Mouse (Mus musculus): ENCODE measurements around the gene Cited4.

The Cited4 gene

DNA sequence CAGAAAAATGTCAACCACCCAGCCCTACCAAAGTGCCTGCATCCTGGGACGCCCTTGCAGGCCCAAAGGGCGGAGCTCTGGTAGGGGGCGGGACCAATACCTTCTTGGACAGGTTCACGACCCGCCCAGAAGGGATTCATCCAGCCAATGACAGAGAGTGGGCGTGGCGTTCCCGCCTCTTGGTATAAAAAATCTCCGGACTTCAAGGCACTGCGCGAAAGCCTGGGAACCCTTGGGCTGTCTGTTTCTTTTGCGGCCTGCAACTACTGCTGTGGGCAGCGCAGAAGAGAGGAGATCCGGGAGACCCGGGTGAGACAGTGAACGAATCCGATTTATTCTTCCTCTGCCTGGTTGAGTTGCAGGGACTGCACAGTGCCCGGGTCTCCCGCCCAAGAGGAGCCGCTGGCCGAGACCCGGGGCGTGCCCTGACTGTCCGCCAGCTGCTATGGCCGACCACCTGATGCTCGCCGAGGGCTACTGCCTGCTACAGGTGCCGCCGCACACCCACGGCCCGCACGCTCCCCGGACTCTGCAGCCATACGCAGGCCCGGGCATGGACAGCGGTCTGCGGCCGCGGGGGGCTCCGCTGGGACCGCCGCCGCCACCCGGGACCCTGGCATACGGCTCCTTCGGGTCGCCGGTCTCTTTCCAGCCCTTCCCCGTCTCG, at the start of gene Cited4:
Gene Cited4 (plus strand): TSS at position 215 of the 667 bp plus-strand sequence.
- DNase-seq (ENCODE audit: low spot score): peak; percentile 90

- DNase-seq (ENCODE audit: low spot score): no peak
Measured at GRCm38 (mm10) chr4:120627728-120628127, 38.6 kb upstream of the Cited4 start.

DNA sequence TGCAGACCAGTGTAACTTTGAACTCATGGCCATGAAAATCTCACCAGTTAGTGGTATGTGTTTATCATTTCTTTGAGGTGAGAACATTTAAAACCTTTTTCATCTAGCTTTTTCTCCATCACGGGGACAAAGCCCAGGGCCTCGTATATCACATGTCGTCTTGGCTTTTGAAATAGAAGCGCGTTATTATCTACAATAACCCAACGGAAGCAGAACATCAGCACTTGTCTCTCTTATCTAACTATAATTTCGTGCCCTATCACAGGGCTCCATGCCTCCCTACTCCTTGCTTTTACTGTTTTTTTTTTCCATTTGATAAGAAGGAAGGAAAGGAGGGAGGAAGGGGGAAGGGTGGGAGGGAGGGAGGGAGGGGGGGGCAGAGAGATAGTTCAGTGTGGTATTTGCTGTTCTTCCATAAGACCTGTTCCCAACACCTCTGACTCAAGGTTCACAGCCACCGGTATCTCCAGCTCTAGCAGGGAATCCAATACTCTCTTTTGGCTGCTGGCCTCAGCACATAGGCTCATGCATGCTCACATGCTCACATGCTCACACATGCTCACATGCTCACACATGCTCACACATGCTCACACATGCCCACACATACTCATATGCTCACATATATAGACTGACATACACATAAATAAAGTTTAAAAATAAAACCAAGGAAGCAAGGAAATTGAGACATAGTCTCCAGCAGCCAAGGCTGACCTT, 36.0 kb upstream of the Cited4 start:
- no peak for DNase-seq (ENCODE audit: low spot score)

- no peak for DNase-seq (ENCODE audit: low spot score)
Measured at GRCm38 (mm10) chr4:120631828-120632227, 34.5 kb upstream of the Cited4 start.

- DNase-seq (ENCODE audit: low spot score): no peak
Measured at GRCm38 (mm10) chr4:120635351-120635750, 31.0 kb upstream of the Cited4 start.

DNA sequence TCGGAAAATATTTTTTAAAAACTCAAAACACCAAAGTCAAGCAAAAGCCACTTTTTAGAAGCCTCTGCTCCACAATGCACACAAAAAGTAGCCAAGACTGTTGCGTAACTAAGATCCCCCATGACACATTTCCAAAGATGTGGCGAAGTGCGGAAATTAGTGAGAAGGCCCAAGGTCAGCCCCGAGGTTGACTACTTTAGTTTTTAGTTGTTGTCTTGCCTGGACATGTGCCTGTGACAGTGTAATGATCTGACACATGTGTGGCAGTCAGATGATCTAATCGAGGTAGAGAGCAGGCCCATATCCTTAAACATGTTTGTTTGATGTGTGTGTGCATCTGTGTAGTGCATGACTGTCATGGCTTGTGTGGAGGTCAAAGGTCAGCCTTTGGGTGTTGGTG, 24.4 kb upstream of the Cited4 start:
- DNase-seq (ENCODE audit: low spot score): no peak

- no peak for DNase-seq (ENCODE audit: low spot score)
Measured at GRCm38 (mm10) chr4:120643899-120644298, 22.5 kb upstream of the Cited4 start.

- peak; percentile 31 for DNase-seq (ENCODE audit: low spot score)
Measured at GRCm38 (mm10) chr4:120649369-120650207, 16.8 kb upstream of the Cited4 start.

- DNase-seq (ENCODE audit: low spot score): no peak
Measured at GRCm38 (mm10) chr4:120650208-120650592, 16.2 kb upstream of the Cited4 start.

GRCm38 (mm10) chr4:120655898-120656297, 10.5 kb upstream of the Cited4 start:
- no peak for DNase-seq (ENCODE audit: low spot score)

- DNase-seq (ENCODE audit: low spot score): no peak
Measured at GRCm38 (mm10) chr4:120660485-120660884, 5.9 kb upstream of the Cited4 start.

GRCm38 (mm10) chr4:120664601-120665000, 1.8 kb upstream of the Cited4 start:
- DNase-seq (ENCODE audit: low spot score): no peak

DNA sequence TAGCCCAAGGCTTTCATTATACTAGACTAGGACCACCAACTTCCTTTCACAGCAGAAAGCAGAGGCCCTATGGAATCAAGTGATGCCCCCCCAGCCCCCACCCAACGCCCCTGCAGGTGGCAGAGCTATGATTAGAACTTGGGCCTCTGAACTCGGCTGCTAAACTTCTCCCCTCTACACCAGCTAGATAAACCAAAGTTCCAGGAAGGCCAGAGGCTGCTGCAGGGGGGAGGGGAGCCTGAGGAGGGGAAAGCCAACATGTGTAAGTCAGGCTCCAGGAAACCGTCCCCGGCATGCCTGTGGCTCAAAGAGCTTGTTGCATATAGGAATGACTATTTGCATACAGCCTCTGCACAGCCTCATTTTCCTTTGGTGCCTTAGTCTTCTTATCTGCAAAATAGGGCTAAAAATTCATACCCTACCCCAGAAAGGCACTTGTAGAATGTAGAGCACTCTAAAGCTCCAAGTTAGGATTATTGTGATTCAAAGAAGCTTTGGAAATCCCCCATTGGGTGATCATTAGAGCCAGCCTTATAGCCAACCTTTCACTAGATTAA, 1.1 kb upstream of the Cited4 start:
- no peak for DNase-seq (ENCODE audit: low spot score)

DNA sequence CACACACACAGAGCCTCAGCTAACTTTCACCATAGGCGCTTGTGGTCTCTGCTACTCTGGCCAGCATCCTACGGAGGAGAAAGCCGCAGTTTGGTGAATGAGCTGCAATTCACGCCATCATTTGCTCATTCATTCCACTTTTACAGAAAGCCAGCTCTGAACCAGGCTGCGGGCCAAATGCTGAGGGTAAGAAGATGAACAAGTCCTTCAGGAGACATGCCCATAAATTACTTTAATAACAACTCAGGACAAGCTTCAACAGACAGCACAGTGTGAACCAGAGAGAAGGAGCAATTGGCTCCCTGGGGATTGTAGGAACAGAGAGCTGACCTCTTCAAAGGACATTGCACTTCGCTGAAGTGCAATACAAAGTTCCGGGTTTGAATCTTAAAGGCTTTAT, 590 bp upstream of the Cited4 start:
- DNase-seq (ENCODE audit: low spot score): no peak

DNA sequence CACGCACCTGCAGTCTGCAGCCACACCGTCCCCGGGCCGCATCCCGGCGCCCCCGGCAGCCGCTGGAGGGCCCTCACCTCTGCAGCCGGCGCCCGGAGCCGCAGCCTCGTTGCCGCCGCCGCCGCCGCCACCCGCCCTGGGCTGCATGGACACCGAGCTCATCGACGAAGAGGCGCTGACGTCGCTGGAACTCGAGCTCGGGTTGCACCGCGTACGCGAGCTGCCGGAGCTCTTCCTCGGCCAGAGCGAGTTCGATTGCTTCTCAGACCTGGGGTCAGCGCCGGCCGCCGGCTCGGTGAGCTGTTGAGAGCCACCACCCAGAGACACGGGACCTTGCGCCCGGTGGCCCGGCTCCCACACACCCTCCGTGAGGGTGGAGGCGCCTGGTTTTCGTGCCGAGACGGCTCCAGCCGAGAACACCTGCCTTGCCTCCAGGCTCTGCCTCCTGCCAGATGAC, 701 bp downstream of the Cited4 start:
- peak; percentile 68 for DNase-seq (ENCODE audit: low spot score)

GRCm38 (mm10) chr4:120667555-120667954, 1.2 kb downstream of the Cited4 start:
- DNase-seq (ENCODE audit: low spot score): no peak

GRCm38 (mm10) chr4:120668551-120668950, 2.2 kb downstream of the Cited4 start:
- DNase-seq (ENCODE audit: low spot score): peak; percentile 38

- no peak for DNase-seq (ENCODE audit: low spot score)
Measured at GRCm38 (mm10) chr4:120669585-120669984, 3.2 kb downstream of the Cited4 start.

DNA sequence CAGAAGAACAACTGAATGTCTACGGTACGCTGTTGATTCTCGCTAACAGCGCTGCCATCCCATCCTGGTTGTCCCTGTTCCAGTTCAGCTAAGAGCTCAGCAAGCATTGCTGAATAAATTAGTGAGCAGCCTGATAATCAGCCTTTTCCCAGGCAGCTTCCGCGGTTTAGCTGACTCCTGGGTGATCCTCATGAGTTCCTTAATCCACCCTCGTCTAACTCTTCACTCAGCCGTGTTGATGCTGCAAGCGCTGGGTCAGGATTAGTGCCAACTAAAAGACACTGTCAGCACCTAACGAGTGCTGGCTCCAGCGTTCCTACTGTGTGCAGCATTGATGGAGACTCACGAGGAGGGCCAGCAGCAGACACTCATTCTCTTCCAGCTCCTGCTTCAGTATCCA, 4.7 kb downstream of the Cited4 start:
- DNase-seq (ENCODE audit: low spot score): no peak

DNA sequence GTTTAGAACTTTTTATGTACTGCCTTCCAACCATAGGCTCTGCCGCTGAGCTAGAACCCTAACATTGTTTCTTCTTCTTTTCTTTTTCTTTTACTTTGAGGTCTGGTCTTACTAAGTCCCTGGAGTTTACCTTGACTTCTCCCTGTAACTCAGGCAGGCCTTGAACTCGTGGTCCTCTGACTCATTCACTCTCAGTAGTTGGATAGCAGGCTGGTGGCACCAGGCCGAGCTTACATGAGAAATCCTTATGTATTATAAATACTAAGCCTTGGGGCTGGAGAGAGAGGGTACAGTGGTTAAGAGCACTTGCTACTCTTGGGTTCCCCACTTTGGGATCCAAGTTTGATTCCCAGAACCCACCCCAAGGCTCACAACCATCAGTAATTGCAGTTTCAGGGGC, 7.2 kb downstream of the Cited4 start:
- DNase-seq (ENCODE audit: low spot score): no peak

DNA sequence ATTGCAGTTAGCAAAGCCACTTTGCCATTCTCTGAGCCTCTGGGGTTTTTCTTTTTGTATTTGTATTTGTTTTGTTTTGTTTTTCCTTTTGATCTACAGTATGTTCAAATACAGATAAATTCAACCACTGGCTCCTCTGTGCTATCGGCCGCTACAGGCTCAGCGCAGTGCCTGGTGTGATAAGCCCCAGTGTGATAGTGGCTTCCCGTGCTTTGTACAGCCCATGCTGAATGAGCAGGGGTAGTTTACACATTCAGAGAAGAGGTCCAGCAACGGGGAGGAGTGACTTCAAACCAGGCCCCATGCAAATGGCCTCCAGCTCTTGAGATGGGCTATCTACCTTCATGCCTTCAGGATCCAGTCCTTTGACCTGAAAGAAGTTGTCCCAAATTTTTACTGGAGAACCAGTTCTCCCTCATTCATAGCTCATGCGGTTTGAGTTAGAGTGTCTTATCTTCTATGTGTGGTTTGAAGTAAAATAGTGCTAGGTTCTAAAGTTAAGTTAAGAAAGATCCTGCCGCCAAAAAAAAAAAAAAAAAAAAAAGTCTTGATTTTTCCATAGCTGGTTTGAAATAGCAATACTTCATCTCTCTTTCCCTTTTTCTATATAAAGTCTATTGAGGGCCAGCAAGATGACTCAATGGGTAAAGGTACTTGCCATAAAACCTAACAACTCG, 8.5 kb downstream of the Cited4 start:
- DNase-seq (ENCODE audit: low spot score): no peak

- no peak for DNase-seq (ENCODE audit: low spot score)
Measured at GRCm38 (mm10) chr4:120675640-120676039, 9.3 kb downstream of the Cited4 start.
